Mouse (Mus musculus) G1E (cell line): ENCODE results near the gene Macrod2. TPM values are rescaled to one million over a fixed set of nuclear protein-coding genes. Genes with fewer than 3 reads are reported as not detected.

ENCODE experiments used
- ATAC-seq: 2 replicates; pipeline ENCODE4 v1.8.0; 2016; ENCODE audit warnings: mild to moderate bottlenecking; ENCODE audit not compliant: insufficient number of reproducible peaks, poor library complexity, low FRiP score, severe bottlenecking; ENCODE audit errors: extremely low read depth
- DNase-seq: peaks from one replicate; pipeline ENCODE4 v3.0.0; 2012; ENCODE audit warnings: low spot score
- H3K27me3 ChIP-seq: 2 replicates; pipeline ENCODE4 v1.6.1; 2012; ENCODE audit warnings: mild to moderate bottlenecking, low read length, inconsistent platforms; ENCODE audit not compliant: insufficient read depth
- H3K36me3 ChIP-seq: replicated peaks from 2 replicates; pipeline ENCODE3; 2012; ENCODE audit warnings: mild to moderate bottlenecking, inconsistent platforms
- H3K4me1 ChIP-seq: 2 replicates; pipeline ENCODE4 v1.6.1; 2012; ENCODE audit warnings: low read depth, low read length, inconsistent platforms, mixed read lengths; ENCODE audit not compliant: insufficient read depth
- H3K4me3 ChIP-seq: 2 replicates; pipeline ENCODE4 v1.5.1; 2012; ENCODE audit warnings: low read depth, mild to moderate bottlenecking, inconsistent platforms, low read length, moderate library complexity, mixed read lengths
- H3K9me3 ChIP-seq: replicated peaks from 2 replicates; pipeline ENCODE4 v1.6.1; 2012; ENCODE audit warnings: inconsistent platforms
- CTCF ChIP-seq: IDR thresholded peaks from 2 replicates; pipeline ENCODE4 v1.5.1; 2012; ENCODE audit warnings: low read depth, low read length, inconsistent platforms, mixed read lengths
- GATA1 ChIP-seq: IDR thresholded peaks from 2 replicates; pipeline ENCODE4 v1.6.1; 2012; ENCODE audit warnings: borderline replicate concordance, low read length, inconsistent platforms, mixed read lengths
- GATA2 ChIP-seq: IDR thresholded peaks from 2 replicates; pipeline ENCODE4 v1.6.1; 2012; ENCODE audit warnings: low read depth, low read length, inconsistent platforms, borderline replicate concordance
- POLR2AphosphoS5 ChIP-seq: IDR thresholded peaks from 2 replicates; pipeline ENCODE4 v1.6.1; 2012; ENCODE audit warnings: low read depth, low read length, inconsistent platforms; ENCODE audit not compliant: insufficient replicate concordance
- TAL1 ChIP-seq: conservative IDR thresholded peaks from 2 replicates; pipeline ENCODE4 v1.6.1; 2012; ENCODE audit warnings: low read depth, low read length, inconsistent platforms, mixed read lengths
- polyA plus RNA-seq: library from polyadenylated mRNA; stranded (reverse); fragments of >175 nt; gene quantifications from 2 replicates; pipeline ENCODE4 v1.2.3, GENCODE M21; 2012
- total RNA-seq, 2 experiments: library from RNA; stranded (forward) in 1 of 2; stranded (reverse) in 1 of 2; fragments of 200-1000 nt in 1 of 2; fragments of >200 nt in 1 of 2; fragmentation: Nextera tagmentation in 1 of 2; gene quantifications; 2 replicates each; pipeline ENCODE4 v1.2.3; 2014 to 2017

Macrod2 gene
- total and polyA plus RNA-seq, 3 experiments, result 0.38 TPM; not detected in 2

GRCm38 (mm10) chr2:141556747-141557146, 1161.6 kb downstream of the Macrod2 start:
- H3K27me3 ChIP-seq, result no peaks in the 10 kb centered on the region
- H3K36me3 ChIP-seq, result no peaks in the 10 kb centered on the region
- peaks cover 7% of the 10 kb centered on the region for H3K9me3 ChIP-seq
- no peaks in the 10 kb centered on the region for H3K4me1 ChIP-seq
- no peak for DNase-seq
- no peak for TF ChIP-seq TAL1
- no peak for ATAC-seq
- H3K4me3 ChIP-seq, result no peak overlapping the region

DNA sequence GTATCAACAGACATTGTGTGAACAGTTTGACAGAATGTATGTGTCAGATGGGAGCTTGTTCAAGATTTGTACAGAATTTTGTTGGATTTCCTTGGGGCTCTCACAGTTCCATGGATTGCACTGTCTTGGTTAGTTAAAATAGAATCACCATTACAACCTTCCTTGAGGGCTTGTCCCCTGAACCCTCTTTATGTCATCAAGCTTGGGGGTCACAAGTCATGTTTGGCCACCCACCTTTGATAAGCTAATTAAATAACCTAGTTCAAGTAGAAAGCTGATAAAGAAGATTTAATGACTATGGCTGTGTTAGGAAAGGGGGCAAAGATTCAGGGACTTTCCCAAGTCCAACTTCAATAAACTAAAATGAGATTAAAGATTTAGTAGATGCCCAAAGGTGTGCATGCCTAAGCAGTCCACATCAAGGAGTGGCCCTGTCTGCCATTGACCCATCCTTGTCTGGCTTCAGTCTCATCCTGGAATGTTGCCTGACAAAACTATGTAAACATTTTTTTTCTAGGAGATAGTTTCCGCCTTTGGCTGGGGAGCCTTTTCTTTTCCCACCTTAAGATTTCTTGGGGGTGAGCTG, 1163.2 kb downstream of the Macrod2 start:
- H3K4me1 ChIP-seq, result no peaks in the 10 kb centered on the region
- no peak for TF ChIP-seq CTCF
- TF ChIP-seq TAL1, result no peak
- TF ChIP-seq GATA2, result no peak
- no peak for TF ChIP-seq GATA1
- TF ChIP-seq POLR2AphosphoS5, result no peak
- no peaks in the 10 kb centered on the region for H3K36me3 ChIP-seq
- H3K27me3 ChIP-seq, result no peaks in the 10 kb centered on the region
- no peak overlapping the region for H3K4me3 ChIP-seq
- no peak for ATAC-seq
- H3K9me3 ChIP-seq, result peaks cover 6% of the 10 kb centered on the region
- DNase-seq, result no peak

DNA sequence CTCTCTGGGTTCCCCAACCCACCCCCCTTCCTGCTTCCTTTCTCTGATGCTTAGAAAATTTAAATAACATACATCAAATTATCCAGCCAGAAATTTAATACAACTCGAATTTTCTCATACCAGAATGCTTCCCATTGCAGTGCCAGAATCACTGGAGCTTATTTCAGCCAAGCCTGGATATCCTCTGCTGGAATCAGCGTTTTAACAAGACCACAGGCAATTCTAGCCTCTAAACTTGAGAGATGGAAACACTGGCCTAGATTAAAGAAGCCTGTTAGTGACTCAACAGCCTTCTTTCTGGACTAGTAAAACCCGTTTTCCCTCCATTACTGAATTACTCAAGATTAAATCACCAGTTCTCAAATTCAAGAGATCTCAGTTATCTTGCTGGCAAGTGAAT, 1170.9 kb downstream of the Macrod2 start:
- DNase-seq (no peak), ATAC-seq (no peak)
- peaks cover 7% of the 10 kb centered on the region; the same call in 1 of the 2 replicates for H3K9me3 ChIP-seq
- H3K27me3 ChIP-seq, result no peaks in the 10 kb centered on the region
- no peaks in the 10 kb centered on the region for H3K4me1 ChIP-seq
- no peak overlapping the region for H3K4me3 ChIP-seq
- no peaks in the 10 kb centered on the region for H3K36me3 ChIP-seq
- TF ChIP-seq GATA2 (no peak), GATA1 (no peak), CTCF (no peak)

GRCm38 (mm10) chr2:141571360-141571759, 1176.3 kb downstream of the Macrod2 start:
- TF ChIP-seq POLR2AphosphoS5 (no peak), GATA2 (no peak), TAL1 (no peak), CTCF (no peak), GATA1 (no peak)
- DNase-seq (no peak), ATAC-seq (no peak)
- no peaks in the 10 kb centered on the region for H3K4me1 ChIP-seq
- H3K36me3 ChIP-seq, result no peaks in the 10 kb centered on the region
- H3K4me3 ChIP-seq, result no peak overlapping the region
- no peaks in the 10 kb centered on the region for H3K9me3 ChIP-seq
- H3K27me3 ChIP-seq, result no peaks in the 10 kb centered on the region

DNA sequence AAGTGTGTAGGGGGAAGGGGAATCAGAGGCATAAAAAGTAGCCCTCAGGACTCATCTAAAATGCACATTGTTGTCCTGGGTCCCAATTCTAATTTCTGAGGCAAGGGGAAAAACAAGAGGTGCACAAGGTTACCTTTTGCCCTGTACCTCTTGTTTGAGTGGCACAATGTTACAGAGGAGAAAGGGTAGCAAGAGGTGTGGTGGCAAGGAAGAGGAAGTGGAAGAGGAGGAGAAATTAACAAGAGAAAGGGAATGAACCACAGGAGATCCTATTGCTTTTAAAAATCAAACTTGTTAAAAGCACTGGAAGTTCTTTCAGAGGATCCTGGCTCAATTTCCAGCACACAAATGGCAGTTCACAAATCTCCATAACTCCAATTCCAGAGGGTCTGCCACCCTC, 1183.1 kb downstream of the Macrod2 start:
- no peak overlapping the region for H3K4me3 ChIP-seq
- DNase-seq, result no peak

DNA sequence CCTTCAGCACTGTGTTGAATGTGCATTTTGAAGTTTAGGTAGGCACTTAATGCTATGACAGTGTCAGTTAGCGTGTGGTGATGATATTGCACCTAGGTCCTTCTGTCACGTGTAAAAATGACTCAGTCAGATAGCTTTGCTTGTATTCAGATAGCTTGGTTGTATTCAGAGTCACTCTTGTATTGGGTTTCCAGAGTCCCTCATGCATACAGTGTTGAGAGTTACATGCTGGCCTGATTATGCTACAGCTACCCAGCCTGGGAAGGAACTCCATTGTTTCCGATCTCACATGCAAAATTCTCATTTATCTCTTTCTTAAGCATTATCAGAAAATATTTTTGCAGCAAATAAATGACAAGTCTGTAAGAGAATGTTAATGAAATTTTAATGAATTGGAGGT, 1187.3 kb downstream of the Macrod2 start:
- peaks cover 5% of the 10 kb centered on the region; the same call in 1 of the 2 replicates for H3K9me3 ChIP-seq
- no peak for TF ChIP-seq TAL1
- TF ChIP-seq GATA1, result no peak
- TF ChIP-seq GATA2, result no peak
- TF ChIP-seq CTCF, result no peak
- TF ChIP-seq POLR2AphosphoS5, result no peak
- ATAC-seq (no peak), DNase-seq (no peak)
- H3K36me3 ChIP-seq, result no peaks in the 10 kb centered on the region
- no peak overlapping the region for H3K4me3 ChIP-seq
- H3K4me1 ChIP-seq, result no peaks in the 10 kb centered on the region
- no peaks in the 10 kb centered on the region for H3K27me3 ChIP-seq

More for the DNA sequence above, 1183.1 kb downstream of the Macrod2 start:
- no peaks in the 10 kb centered on the region for H3K27me3 ChIP-seq
- no peaks in the 10 kb centered on the region for H3K36me3 ChIP-seq
- H3K4me1 ChIP-seq, result no peaks in the 10 kb centered on the region
- peaks cover 5% of the 10 kb centered on the region; the same call in 1 of the 2 replicates for H3K9me3 ChIP-seq
- ATAC-seq, result no peak
- TF ChIP-seq POLR2AphosphoS5 (no peak), TAL1 (no peak), GATA1 (no peak), GATA2 (no peak), CTCF (no peak)

GRCm38 (mm10) chr2:141582933-141583332, 1187.8 kb downstream of the Macrod2 start:
- H3K4me3 ChIP-seq, result no peak overlapping the region
- H3K9me3 ChIP-seq, result peaks cover 5% of the 10 kb centered on the region; the same call in 1 of the 2 replicates
- H3K36me3 ChIP-seq, result no peaks in the 10 kb centered on the region
- ATAC-seq (no peak), DNase-seq (no peak)
- H3K27me3 ChIP-seq, result no peaks in the 10 kb centered on the region
- no peaks in the 10 kb centered on the region for H3K4me1 ChIP-seq
- TF ChIP-seq POLR2AphosphoS5 (no peak), GATA2 (no peak), TAL1 (no peak), GATA1 (no peak), CTCF (no peak)
